Mouse (Mus musculus) heart, postnatal 0 days (tissue): Measurements from ENCODE around the gene Cep89. TPM values are rescaled to one million over a fixed set of nuclear protein-coding genes. Genes with fewer than 3 reads are reported as not detected.

Source experiments
- ATAC-seq: fragments of 200-750 bp; cut with Nextera tagmentation; 2 replicates; pipeline ENCODE4 v1.8.0; 2017; ENCODE audit warnings: low read depth, moderate number of reproducible peaks, moderate library complexity; ENCODE audit not compliant: insufficient read depth
- DNase-seq: peaks from one replicate; pipeline ENCODE4 v3.0.0-alpha.2; 2016; ENCODE audit warnings: low spot score
- H3K27ac ChIP-seq: fragments of 300-500 bp; sonication (generic); 2 replicates; pipeline ENCODE4 v1.5.1; 2014; ENCODE audit warnings: low read depth, mild to moderate bottlenecking
- H3K27me3 ChIP-seq: fragments of 300-500 bp; sonication (generic); 2 replicates; pipeline ENCODE4 v1.6.1; 2014; ENCODE audit warnings: low read length, mixed read lengths; ENCODE audit not compliant: control insufficient read depth, insufficient read depth
- H3K36me3 ChIP-seq: fragments of 300-500 bp; sonication (generic); replicated peaks from 2 replicates; pipeline ENCODE4 v1.6.1; 2014; ENCODE audit warnings: low read length, mixed read lengths; ENCODE audit not compliant: control insufficient read depth, insufficient read depth
- H3K4me1 ChIP-seq: fragments of 300-500 bp; sonication (generic); 2 replicates; pipeline ENCODE4 v1.6.1; 2014; ENCODE audit warnings: antibody characterized with exemption; ENCODE audit not compliant: control insufficient read depth, insufficient read depth
- H3K4me2 ChIP-seq: fragments of 300-500 bp; sonication (generic); 2 replicates; pipeline ENCODE4 v1.6.1; 2014; ENCODE audit warnings: low read depth, mild to moderate bottlenecking, low read length, moderate library complexity
- H3K4me3 ChIP-seq: fragments of 300-500 bp; sonication (generic); 2 replicates; pipeline ENCODE4 v1.5.1; 2014; ENCODE audit warnings: low read depth, low read length
- H3K9ac ChIP-seq: fragments of 300-500 bp; sonication (generic); replicated peaks from 2 replicates; pipeline ENCODE4 v1.6.1; 2014; ENCODE audit warnings: low read depth, low read length, mixed read lengths
- H3K9me3 ChIP-seq: fragments of 300-500 bp; sonication (generic); replicated peaks from 2 replicates; pipeline ENCODE4 v1.6.1; 2016; ENCODE audit warnings: low read length; ENCODE audit not compliant: control insufficient read depth
- CTCF ChIP-seq: IDR thresholded peaks from 2 replicates; pipeline ENCODE4 v1.5.1; 2016; ENCODE audit warnings: antibody characterized with exemption, control low read depth, low read depth
- EP300 ChIP-seq: IDR thresholded peaks from 2 replicates; pipeline ENCODE4 v1.6.1; 2016; ENCODE audit warnings: antibody characterized with exemption, low read depth
- whole genome bisulfite sequencing: fragments of 180-500 bp; shearing (Covaris S2); extraction: QIAGEN DNeasy Blood & Tissue Kit; methylation state at CpG from one replicate; pipeline ENCODE4 v1.1.7; 2014; 5-methylcytosine and 5-hydroxymethylcytosine counted together
- polyA plus RNA-seq: library from polyadenylated mRNA; unstranded; fragments of >200 nt; fragmentation: Nextera tagmentation; extraction: Ambion mirVana; gene quantifications from 2 replicates; pipeline ENCODE4 v1.2.1, GENCODE M21; 2015
- total RNA-seq: library from RNA; depleted of rRNA; stranded (reverse); fragments of >200 nt; gene quantifications from 2 replicates; pipeline ENCODE4 v1.2.3, GENCODE M21; 2014; ENCODE audit warnings: low replicate concordance

Cep89 gene
- total and polyA plus RNA-seq, 2 experiments from 2014 or later = 22.7 to 34.4 TPM

GRCm38 (mm10) chr7:35379492-35380119, 17.2 kb upstream of the Cep89 start:
- ATAC-seq (peak; percentile 50), DNase-seq (no peak)
- Histone ChIP-seq H3K9me3 (no peaks in the 10 kb centered on the region), H3K27ac (no peak overlapping the region), H3K27me3 (no peaks in the 10 kb centered on the region), H3K4me2 (peak overlapping the region; percentile 23; the same call in 1 of the 2 replicates), H3K9ac (no peak overlapping the region), H3K4me3 (no peak overlapping the region), H3K36me3 (no peaks in the 10 kb centered on the region), H3K4me1 (peaks cover 7% of the 10 kb centered on the region; the same call in 1 of the 2 replicates)
- no peak for TF ChIP-seq CTCF
- TF ChIP-seq EP300 = no peak
- WGBS = 28% methylated on average over 16 of the region's 16 CpGs

GRCm38 (mm10) chr7:35380351-35380750, 16.5 kb upstream of the Cep89 start:
- no peak overlapping the region for H3K4me3 ChIP-seq
- H3K27ac ChIP-seq = peak overlapping the region; percentile 50; the same call in 1 of the 2 replicates
- no peaks in the 10 kb centered on the region for H3K27me3 ChIP-seq
- no peaks in the 10 kb centered on the region for H3K36me3 ChIP-seq
- TF ChIP-seq EP300 = no peak
- TF ChIP-seq CTCF = no peak
- no peak overlapping the region for H3K4me2 ChIP-seq
- H3K9ac ChIP-seq = no peak overlapping the region
- no peaks in the 10 kb centered on the region for H3K9me3 ChIP-seq
- peaks cover 7% of the 10 kb centered on the region; the same call in 1 of the 2 replicates for H3K4me1 ChIP-seq
- ATAC-seq (peak; percentile 88), DNase-seq (peak; percentile 78)
- WGBS = 21% methylated on average over 8 of the region's 8 CpGs

GRCm38 (mm10) chr7:35381861-35382260, 15.0 kb upstream of the Cep89 start:
- H3K9ac ChIP-seq = no peak overlapping the region
- no peak overlapping the region for H3K4me3 ChIP-seq
- DNase-seq (no peak), ATAC-seq (no peak)
- H3K36me3 ChIP-seq = no peaks in the 10 kb centered on the region
- no peak overlapping the region for H3K27ac ChIP-seq
- H3K27me3 ChIP-seq = no peaks in the 10 kb centered on the region
- no peaks in the 10 kb centered on the region for H3K9me3 ChIP-seq
- TF ChIP-seq CTCF = no peak
- TF ChIP-seq EP300 = no peak
- 62% methylated on average over 14 of the region's 16 CpGs for WGBS
- H3K4me2 ChIP-seq = no peak overlapping the region
- peaks cover 7% of the 10 kb centered on the region; the same call in 1 of the 2 replicates for H3K4me1 ChIP-seq

- no peak for ATAC-seq
- no peak overlapping the region for H3K4me2 ChIP-seq
Measured at GRCm38 (mm10) chr7:35382706-35383353, 14.0 kb upstream of the Cep89 start.

GRCm38 (mm10) chr7:35386525-35386952, 10.3 kb upstream of the Cep89 start:
- ATAC-seq (peak; percentile 90), DNase-seq (peak; percentile 67)
- no peaks in the 10 kb centered on the region for H3K27me3 ChIP-seq
- no peaks in the 10 kb centered on the region for H3K36me3 ChIP-seq
- no peaks in the 10 kb centered on the region for H3K9me3 ChIP-seq
- TF ChIP-seq CTCF (peak; percentile 38), EP300 (0 out of 2 replicates have a peak, but pooled peaks have one; percentile 48)
- H3K4me1 ChIP-seq = no peaks in the 10 kb centered on the region
- no peak overlapping the region for H3K4me2 ChIP-seq
- H3K4me3 ChIP-seq = no peak overlapping the region
- H3K27ac ChIP-seq = no peak overlapping the region
- H3K9ac ChIP-seq = no peak overlapping the region
- WGBS = 36% methylated on average over 6 of the region's 6 CpGs

More at GRCm38 (mm10) chr7:35382706-35383353, 14.0 kb upstream of the Cep89 start:
- DNase-seq = no peak
- Histone ChIP-seq H3K36me3 (no peaks in the 10 kb centered on the region), H3K4me3 (no peak overlapping the region), H3K4me1 (peaks cover 7% of the 10 kb centered on the region; the same call in 1 of the 2 replicates), H3K9me3 (no peaks in the 10 kb centered on the region), H3K27me3 (no peaks in the 10 kb centered on the region), H3K27ac (no peak overlapping the region), H3K9ac (no peak overlapping the region)
- TF ChIP-seq EP300 (no peak), CTCF (no peak)
- WGBS = 43% methylated on average over 2 of the region's 2 CpGs
